ENCODE assay signal across 19 mouse cellular contexts in genomic region chr2:79825853-79826252, GRCm38 (mm10).
"Had no signal": no experiment of that assay in that cellular context is flagged by ENCODE, and none has a peak within 500 bp of the region (broad histone marks: within the 10 kb centered on the region; RNA-seq: fewer than 3 reads in every experiment).

No protein-coding gene starts in this region.

- H3K4me2 ChIP-seq: lung, embryonic 14.5 days; midbrain, embryonic 12.5 days; neural tube, embryonic 13.5 days; neural tube, embryonic 15.5 days had no signal

- ATAC-seq: midbrain, embryonic 16.5 days had no signal

- H3K9me3 ChIP-seq: midbrain, embryonic 10.5 days; midbrain, embryonic 12.5 days; neural tube, embryonic 13.5 days; neural tube, embryonic 15.5 days had no signal

- DNase-seq: lung, adult 18-20 months; lung, embryonic 14.5 days; lung, postnatal 10 days; lung, postnatal 4 days; midbrain, embryonic 14.5 days; retina, postnatal 1 day; right cerebral cortex, adult 18-20 months; right cerebral cortex, postnatal 25 days; right cerebral cortex, postnatal 4 days; spleen, adult 18-20 months; thymus, adult 18-20 months; thymus, postnatal 14 days; thymus, postnatal 36 days had no signal

- H3K36me3 ChIP-seq: midbrain, embryonic 10.5 days; midbrain, embryonic 12.5 days; neural tube, embryonic 13.5 days; neural tube, embryonic 15.5 days had no signal

- H3K27me3 ChIP-seq: midbrain, embryonic 12.5 days; neural tube, embryonic 13.5 days; neural tube, embryonic 15.5 days had no signal

- H3K4me1 ChIP-seq: midbrain, embryonic 10.5 days; midbrain, embryonic 12.5 days; neural tube, embryonic 13.5 days; neural tube, embryonic 15.5 days had no signal

- H3K9ac ChIP-seq: lung, embryonic 14.5 days; midbrain, embryonic 12.5 days; neural tube, embryonic 13.5 days; neural tube, embryonic 15.5 days had no signal

- H3K4me3 ChIP-seq: midbrain, embryonic 10.5 days; midbrain, embryonic 12.5 days; myocyte; neural tube, embryonic 13.5 days; neural tube, embryonic 15.5 days had no signal

- H3K27ac ChIP-seq: midbrain, embryonic 10.5 days; midbrain, embryonic 12.5 days; neural tube, embryonic 13.5 days; neural tube, embryonic 15.5 days had no signal
